Mouse (Mus musculus) midbrain, embryonic 10.5 days (tissue): Measurements from ENCODE around the gene Pcbp4. TPM values are rescaled to one million over a fixed set of nuclear protein-coding genes. Genes with fewer than 3 reads are reported as not detected.
A peak's percentile ranks its signal among the peaks of the same experiment; 100 is the strongest.
"Not testable (repeated sequence)": the region's sequence is repeated elsewhere in the genome, so short reads cannot be mapped to it uniquely, and the experiment has no call there.

ENCODE experiments used
- DNase-seq: peaks from one replicate; pipeline ENCODE4 v3.0.0-alpha.2; 2017; ENCODE audit warnings: low spot score
- H3K27ac ChIP-seq: fragments of 300-500 bp; sonication (generic); replicated peaks from 2 replicates; pipeline ENCODE4 v1.5.1; 2016; ENCODE audit warnings: mild to moderate bottlenecking
- H3K27me3 ChIP-seq: fragments of 300-500 bp; sonication (generic); 2 replicates; pipeline ENCODE4 v1.6.1; 2016; ENCODE audit warnings: low read depth, mild to moderate bottlenecking; ENCODE audit not compliant: poor library complexity, severe bottlenecking
- H3K36me3 ChIP-seq: fragments of 300-500 bp; sonication (generic); 2 replicates; pipeline ENCODE4 v1.6.1; 2016; ENCODE audit warnings: mild to moderate bottlenecking, moderate library complexity
- H3K4me1 ChIP-seq: fragments of 300-500 bp; sonication (generic); 2 replicates; pipeline ENCODE4 v1.6.1; 2016
- H3K4me3 ChIP-seq: fragments of 300-500 bp; sonication (generic); 2 replicates; pipeline ENCODE4 v1.5.1; 2016; ENCODE audit warnings: mild to moderate bottlenecking, moderate library complexity
- H3K9me3 ChIP-seq: fragments of 300-500 bp; sonication (generic); replicated peaks from 2 replicates; pipeline ENCODE4 v1.6.1; 2016; ENCODE audit warnings: mild to moderate bottlenecking
- WGBS: fragments of 180-500 bp; shearing (Covaris S2); methylation state at CpG from one replicate; pipeline ENCODE4 v1.1.7; 2016; 5-methylcytosine and 5-hydroxymethylcytosine counted together
- polyA plus RNA-seq: library from polyadenylated mRNA; unstranded; fragments of >200 nt; fragmentation: Nextera tagmentation; extraction: Ambion mirVana; gene quantifications from 2 replicates; pipeline ENCODE4 v1.2.1, GENCODE M21; 2016

Gene Pcbp4
- polyA plus RNA-seq, 1 experiment from 2014 or later, result 385 TPM

- H3K36me3 ChIP-seq, result peaks cover 40% of the 10 kb centered on the region
- DNase-seq, result no peak
- H3K4me1 ChIP-seq, result peaks cover 51% of the 10 kb centered on the region
- H3K4me3 ChIP-seq, result peak overlapping the region; percentile 84
- 86% methylated on average over 9 of the region's 9 CpGs for WGBS
- H3K9me3 ChIP-seq, result no peaks in the 10 kb centered on the region
- H3K27me3 ChIP-seq, result peaks cover 3% of the 10 kb centered on the region; the same call in 1 of the 2 replicates
- H3K27ac ChIP-seq, result no peak overlapping the region
These were observed 25.0 kb downstream of the Pcbp4 start for GRCm38 (mm10) chr9:106478101-106478500.

GRCm38 (mm10) chr9:106480541-106480940, 27.4 kb downstream of the Pcbp4 start:
- peaks cover 28% of the 10 kb centered on the region for H3K4me1 ChIP-seq
- no peak overlapping the region for H3K27ac ChIP-seq
- no peak for DNase-seq
- H3K36me3 ChIP-seq, result peaks cover 65% of the 10 kb centered on the region
- no peaks in the 10 kb centered on the region for H3K27me3 ChIP-seq
- no peak overlapping the region for H3K4me3 ChIP-seq
- 95% methylated on average over 7 of the region's 7 CpGs for WGBS
- H3K9me3 ChIP-seq, result no peaks in the 10 kb centered on the region

GRCm38 (mm10) chr9:106481075-106481474, 28.0 kb downstream of the Pcbp4 start:
- H3K27me3 ChIP-seq, result no peaks in the 10 kb centered on the region
- WGBS, result 97% methylated on average over 15 of the region's 15 CpGs
- peaks cover 70% of the 10 kb centered on the region for H3K36me3 ChIP-seq

GRCm38 (mm10) chr9:106481676-106482075, 28.6 kb downstream of the Pcbp4 start:
- H3K36me3 ChIP-seq, result peaks cover 75% of the 10 kb centered on the region

More at GRCm38 (mm10) chr9:106481075-106481474, 28.0 kb downstream of the Pcbp4 start:
- no peak for DNase-seq
- H3K27ac ChIP-seq, result no peak overlapping the region
- H3K4me3 ChIP-seq, result no peak overlapping the region
- H3K4me1 ChIP-seq, result peaks cover 23% of the 10 kb centered on the region
- no peaks in the 10 kb centered on the region for H3K9me3 ChIP-seq

GRCm38 (mm10) chr9:106482578-106483115, 29.6 kb downstream of the Pcbp4 start:
- Histone ChIP-seq H3K27me3 (no peaks in the 10 kb centered on the region), H3K4me1 (peaks cover 9% of the 10 kb centered on the region), H3K27ac (no peak overlapping the region), H3K4me3 (no peak overlapping the region), H3K36me3 (peaks cover 75% of the 10 kb centered on the region), H3K9me3 (no peaks in the 10 kb centered on the region)
- no peak for DNase-seq
- 88% methylated on average over 17 of the region's 17 CpGs for WGBS

More at GRCm38 (mm10) chr9:106481676-106482075, 28.6 kb downstream of the Pcbp4 start:
- no peaks in the 10 kb centered on the region for H3K27me3 ChIP-seq
- no peak overlapping the region for H3K27ac ChIP-seq
- peaks cover 17% of the 10 kb centered on the region for H3K4me1 ChIP-seq
- H3K9me3 ChIP-seq, result no peaks in the 10 kb centered on the region
- WGBS, result 94% methylated on average over 13 of the region's 13 CpGs
- H3K4me3 ChIP-seq, result no peak overlapping the region
- no peak for DNase-seq

GRCm38 (mm10) chr9:106483136-106483535, 30.0 kb downstream of the Pcbp4 start:
- Histone ChIP-seq H3K9me3 (no peaks in the 10 kb centered on the region), H3K36me3 (peaks cover 75% of the 10 kb centered on the region), H3K4me3 (no peak overlapping the region), H3K27ac (no peak overlapping the region), H3K4me1 (peaks cover 4% of the 10 kb centered on the region), H3K27me3 (no peaks in the 10 kb centered on the region)
- 95% methylated on average over 10 of the region's 10 CpGs for WGBS
- DNase-seq, result no peak

- H3K36me3 ChIP-seq, result peaks cover 75% of the 10 kb centered on the region
- H3K27ac ChIP-seq, result no peak overlapping the region
- WGBS, result 94% methylated on average over 17 of the region's 17 CpGs
- H3K9me3 ChIP-seq, result no peaks in the 10 kb centered on the region
- no peak overlapping the region for H3K4me3 ChIP-seq
- H3K27me3 ChIP-seq, result no peaks in the 10 kb centered on the region
- DNase-seq, result no peak
- H3K4me1 ChIP-seq, result no peaks in the 10 kb centered on the region
These were observed 30.5 kb downstream of the Pcbp4 start for GRCm38 (mm10) chr9:106483606-106484005.

GRCm38 (mm10) chr9:106485076-106485475, 32.0 kb downstream of the Pcbp4 start:
- Histone ChIP-seq H3K9me3 (no peaks in the 10 kb centered on the region), H3K4me3 (no peak overlapping the region), H3K27me3 (no peaks in the 10 kb centered on the region), H3K36me3 (peaks cover 63% of the 10 kb centered on the region), H3K4me1 (no peaks in the 10 kb centered on the region), H3K27ac (no peak overlapping the region)
- 81% methylated on average over 10 of the region's 10 CpGs for WGBS
- DNase-seq, result no peak

GRCm38 (mm10) chr9:106487602-106488001, 34.5 kb downstream of the Pcbp4 start:
- 90% methylated on average over 6 of the region's 6 CpGs for WGBS
- not testable (repeated sequence) for H3K4me3 ChIP-seq, H3K27me3 ChIP-seq, H3K27ac ChIP-seq, DNase-seq, H3K9me3 ChIP-seq, H3K4me1 ChIP-seq
- peaks cover 39% of the 10 kb centered on the region for H3K36me3 ChIP-seq

GRCm38 (mm10) chr9:106499667-106500066, 46.6 kb downstream of the Pcbp4 start, which contains the start of gene Iqcf1:
TSS of gene Iqcf1 (plus strand) at chr9:106499967.
- Histone ChIP-seq H3K27ac (no peak within 1 kb of the TSS), H3K4me3 (no peak within 1 kb of the TSS), H3K27me3 (no peaks in the 10 kb centered on the region), H3K4me1 (no peaks in the 10 kb centered on the region), H3K9me3 (no peaks in the 10 kb centered on the region), H3K36me3 (no peaks in the 10 kb centered on the region)
- 93% methylated on average over 6 of the region's 6 CpGs for WGBS
- DNase-seq, result no peak

- no peak overlapping the region for H3K4me3 ChIP-seq
- no peak for DNase-seq
- no peaks in the 10 kb centered on the region for H3K9me3 ChIP-seq
- WGBS, result 90% methylated on average over 22 of the region's 22 CpGs
- H3K36me3 ChIP-seq, result no peaks in the 10 kb centered on the region
- no peaks in the 10 kb centered on the region for H3K27me3 ChIP-seq
- no peaks in the 10 kb centered on the region for H3K4me1 ChIP-seq
- H3K27ac ChIP-seq, result no peak overlapping the region
These were observed 48.8 kb downstream of the Pcbp4 start for GRCm38 (mm10) chr9:106501846-106502245.

GRCm38 (mm10) chr9:106504246-106504645, 51.2 kb downstream of the Pcbp4 start:
- no peak for DNase-seq

GRCm38 (mm10) chr9:106509356-106509755, 56.3 kb downstream of the Pcbp4 start:
- H3K4me3 ChIP-seq, result no peak overlapping the region
- DNase-seq, result no peak
- H3K9me3 ChIP-seq, result no peaks in the 10 kb centered on the region
- H3K4me1 ChIP-seq, result no peaks in the 10 kb centered on the region
- no peaks in the 10 kb centered on the region for H3K36me3 ChIP-seq
- H3K27ac ChIP-seq, result no peak overlapping the region
- 95% methylated on average over 10 of the region's 10 CpGs for WGBS
- no peaks in the 10 kb centered on the region for H3K27me3 ChIP-seq

More at GRCm38 (mm10) chr9:106504246-106504645, 51.2 kb downstream of the Pcbp4 start:
- H3K4me3 ChIP-seq, result no peak overlapping the region
- WGBS, result 71% methylated on average over 6 of the region's 6 CpGs
- no peaks in the 10 kb centered on the region for H3K36me3 ChIP-seq
- H3K9me3 ChIP-seq, result no peaks in the 10 kb centered on the region
- H3K4me1 ChIP-seq, result no peaks in the 10 kb centered on the region
- H3K27me3 ChIP-seq, result no peaks in the 10 kb centered on the region
- H3K27ac ChIP-seq, result no peak overlapping the region
